Mouse (Mus musculus) left cerebral cortex, postnatal 4 days (tissue): ENCODE data around the gene Diras2. TPM values are rescaled to one million over a fixed set of nuclear protein-coding genes. Genes with fewer than 3 reads are reported as not detected.

Source experiments
- DNase-seq: peaks from one replicate; pipeline ENCODE4 v3.0.0-alpha.2; 2022
- intact Hi-C: fragments of 180-260 bp; cut with DNase I; formaldehyde crosslinking; loops from one replicate; pipeline ENCODE4 v1.15.1; 2025
- total RNA-seq, 2 experiments: library from RNA; stranded (reverse); gene quantifications; 2 replicates each; pipeline ENCODE4 v1.2.3; 2021

Gene Diras2
- total RNA-seq, 2 experiments from 2014 or later: 77.9 to 80.1 TPM

DNA sequence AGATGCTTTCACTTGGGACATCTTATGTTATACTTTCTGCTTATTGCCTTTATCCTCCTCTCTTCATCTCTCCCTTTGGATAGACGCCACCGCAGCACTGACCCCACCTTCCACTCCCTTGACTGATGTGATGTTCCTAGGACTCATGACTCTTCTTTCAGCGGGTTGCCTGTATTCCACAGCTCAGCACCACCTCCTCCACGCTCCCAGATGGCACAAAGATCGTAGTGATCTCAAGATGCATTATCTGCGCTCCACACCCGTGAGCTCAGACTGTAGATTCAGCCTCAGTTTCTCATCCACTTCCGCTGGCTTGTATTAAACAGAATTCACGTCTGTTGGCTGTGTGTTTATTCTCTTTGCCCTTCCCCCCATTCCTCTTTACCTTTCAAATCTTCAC lies 23.6 kb upstream of the Diras2 start:
- DNase-seq: no peak
- intact Hi-C loops: no loop called here

DNA sequence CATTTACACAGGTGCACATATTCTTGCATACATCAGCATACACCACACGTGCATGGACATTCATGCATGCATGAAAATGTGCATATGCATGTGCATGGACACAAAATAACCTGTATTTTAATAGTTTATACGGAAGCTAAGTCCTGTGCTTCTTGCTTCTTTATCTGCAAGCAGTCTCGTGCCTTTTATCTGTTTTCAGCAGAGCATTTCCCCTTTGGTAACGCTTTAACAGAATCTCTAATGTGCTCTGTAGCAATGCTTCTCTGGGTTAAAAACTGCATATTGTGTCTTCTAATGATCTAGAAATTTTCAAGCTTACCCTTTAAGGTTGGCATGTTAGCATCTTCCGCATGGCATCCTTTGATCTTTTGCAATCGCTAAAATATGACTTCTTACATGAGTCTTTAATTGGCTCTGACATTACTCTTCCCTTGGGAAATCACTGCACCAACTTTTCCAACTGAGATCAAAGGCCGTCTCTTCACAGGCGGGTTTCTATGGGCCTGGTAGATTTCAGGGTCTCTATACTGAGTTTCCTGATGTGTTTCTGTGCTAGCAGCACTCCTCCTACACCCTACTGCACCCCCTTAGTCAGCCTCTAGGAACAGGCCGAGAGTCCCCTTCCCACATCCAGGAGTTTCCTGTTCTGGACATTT lies 21.9 kb upstream of the Diras2 start:
- intact Hi-C loops: no loop called here
- no peak for DNase-seq

DNA sequence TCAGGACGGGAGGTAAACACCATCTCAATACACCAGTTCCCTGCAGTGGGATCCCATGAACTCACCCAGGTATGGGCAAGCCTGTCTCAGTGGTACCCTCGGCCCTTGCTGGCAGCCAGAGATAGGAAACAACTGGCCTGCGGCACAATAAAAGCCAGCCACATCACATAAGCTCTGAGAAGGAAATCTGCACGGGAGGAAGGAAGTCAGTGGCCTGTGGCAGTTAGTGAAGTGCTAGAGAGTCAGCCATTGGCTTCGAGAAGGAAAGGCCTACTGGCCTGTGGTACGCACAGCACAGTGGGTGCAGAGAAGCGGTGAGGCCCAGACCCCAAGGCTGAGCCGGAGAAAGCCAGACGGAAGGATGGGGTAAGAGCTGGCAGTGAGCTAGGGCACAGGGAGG lies 20.2 kb upstream of the Diras2 start:
- intact Hi-C loops: no loop called here
- no peak for DNase-seq

DNA sequence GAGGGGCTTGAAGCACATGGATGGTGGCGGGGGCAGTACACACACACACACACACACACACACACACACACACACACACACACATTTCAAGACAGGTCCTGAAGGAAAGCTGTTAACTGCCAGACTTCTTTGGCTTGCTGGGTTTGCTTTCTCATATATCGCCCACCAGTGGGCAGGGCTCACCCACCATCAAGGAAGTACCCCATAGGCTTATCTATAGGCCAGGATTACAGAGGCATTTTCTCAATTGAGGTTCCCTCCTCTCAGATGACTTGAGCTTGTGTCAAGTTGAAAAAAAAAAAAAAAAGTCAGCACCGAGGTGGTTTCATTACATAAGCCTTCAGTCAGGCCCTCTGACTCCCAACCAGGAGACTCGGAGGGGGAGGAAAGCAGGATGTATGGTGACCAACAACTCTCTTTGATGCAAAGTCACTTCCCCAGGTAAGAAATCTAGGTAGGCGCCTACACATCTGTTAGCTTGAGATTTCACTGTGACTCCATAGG lies 19.7 kb upstream of the Diras2 start:
- no peak for DNase-seq
- intact Hi-C loops: no loop called here

DNA sequence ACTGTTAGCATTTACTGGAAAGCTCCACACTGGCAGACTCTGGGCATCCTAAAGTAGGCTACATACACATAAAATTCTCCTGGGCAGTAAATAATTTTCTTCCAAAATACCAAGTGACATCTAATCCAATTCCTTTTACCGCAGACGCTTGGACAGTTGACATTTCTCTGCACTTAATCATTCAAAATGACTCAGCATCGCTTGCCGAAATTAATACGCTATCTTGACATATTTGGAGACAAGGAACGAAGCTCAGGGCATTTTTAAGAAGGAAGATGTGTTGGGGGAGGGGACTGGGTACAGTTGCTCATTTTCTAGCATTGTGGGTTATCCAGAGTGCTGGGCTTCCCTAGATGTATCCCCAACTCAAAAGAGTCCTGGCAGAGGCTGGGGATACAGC lies 15.2 kb upstream of the Diras2 start:
- DNase-seq: no peak
- intact Hi-C loops: no loop called here

DNA sequence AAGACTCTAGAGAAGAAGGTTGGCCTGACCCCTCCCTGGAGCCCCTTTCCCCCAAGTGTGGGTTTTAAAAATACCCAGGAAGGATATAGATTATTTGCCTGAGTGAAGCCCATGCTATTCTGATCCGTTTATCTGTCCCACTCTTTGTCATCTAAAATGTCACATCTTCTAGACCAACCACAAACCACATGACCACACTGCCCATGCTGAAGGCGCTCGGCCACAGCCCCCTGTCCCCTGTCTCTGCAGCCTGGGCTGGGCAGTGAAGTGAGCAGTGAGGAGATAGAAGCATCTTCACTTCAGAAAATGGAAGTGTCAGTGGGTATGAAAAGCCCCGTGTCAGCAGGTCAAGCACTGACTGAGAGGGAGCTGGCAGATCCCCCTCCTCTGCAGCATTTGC lies 11.6 kb upstream of the Diras2 start:
- intact Hi-C loops: no loop called here
- no peak for DNase-seq

DNA sequence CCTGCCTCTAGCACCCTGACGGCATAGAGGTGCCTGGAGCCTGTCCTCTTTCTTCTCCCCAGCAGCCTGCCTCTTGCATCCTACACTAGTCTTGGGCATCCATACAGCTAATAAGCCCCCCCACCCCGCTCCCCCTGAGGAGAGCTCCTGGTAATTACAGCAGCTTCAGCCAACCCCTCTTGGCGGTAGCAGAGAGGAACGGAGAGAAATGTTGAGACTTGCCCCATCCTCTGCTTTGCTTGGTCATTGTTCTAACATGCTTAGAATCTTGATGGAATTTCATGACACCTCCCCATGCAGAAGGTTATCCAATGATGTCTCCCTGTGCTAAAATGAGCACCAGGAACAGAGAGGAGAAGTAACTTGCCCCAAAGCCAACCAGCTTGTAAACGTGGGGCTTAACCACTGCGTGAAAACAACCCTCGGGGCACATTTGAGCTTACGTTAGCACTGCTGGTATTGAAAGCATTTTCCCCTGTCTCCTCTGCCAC lies 11.0 kb upstream of the Diras2 start:
- intact Hi-C loops: no loop called here
- no peak for DNase-seq

DNA sequence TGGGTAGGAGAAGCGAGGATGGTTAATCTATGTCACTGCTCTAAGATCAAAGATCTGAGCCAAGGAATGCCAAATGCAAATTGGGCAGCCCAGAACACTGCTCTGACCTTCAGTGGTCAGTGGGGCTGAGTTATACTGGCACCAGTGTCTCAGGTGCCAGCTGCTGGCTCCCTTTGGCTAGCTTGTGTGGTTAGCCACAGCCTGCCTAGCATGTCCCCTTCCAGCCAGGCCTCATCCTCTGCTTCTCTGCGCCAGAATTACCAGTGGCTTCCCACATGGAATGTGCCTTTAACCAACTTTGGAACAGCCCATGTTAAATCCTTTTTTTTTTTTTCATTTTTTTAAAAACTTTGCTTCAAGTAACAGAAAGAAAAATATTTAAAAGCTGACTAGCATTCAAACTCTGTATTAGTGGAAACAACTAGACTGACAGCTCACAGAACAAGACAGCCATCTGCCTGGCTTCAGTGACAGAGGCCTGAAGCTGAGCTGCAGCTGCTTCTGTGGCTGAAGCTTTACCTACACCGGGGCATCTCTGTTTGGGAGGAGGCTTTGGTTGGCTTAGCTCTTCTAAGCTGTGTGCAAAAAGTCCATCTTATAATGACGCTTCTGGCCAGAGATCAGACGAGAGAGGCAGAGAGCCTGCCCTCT lies 10.4 kb upstream of the Diras2 start:
- DNase-seq: no peak
- intact Hi-C loops: no loop called here

DNA sequence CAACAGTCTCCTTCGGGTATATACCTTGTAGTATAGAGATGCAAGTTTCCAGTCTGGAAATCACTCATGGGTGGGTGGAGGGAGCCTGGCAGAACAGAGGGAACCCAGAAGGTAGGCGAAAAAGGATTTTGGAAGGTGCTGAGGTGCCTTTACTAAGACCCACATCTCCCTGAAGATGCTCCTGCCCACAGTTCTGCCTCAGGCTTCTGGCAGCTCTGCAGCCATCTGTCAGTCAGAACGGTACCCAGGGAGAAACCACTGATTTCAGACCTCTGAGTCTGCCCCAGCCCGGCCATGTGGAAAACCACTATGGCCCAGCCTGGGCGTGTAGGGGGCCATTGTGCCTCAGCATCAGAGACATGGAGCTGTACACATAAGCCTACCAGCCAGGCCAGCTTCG lies 8.4 kb upstream of the Diras2 start:
- DNase-seq: no peak
- intact Hi-C loops: loop anchor here (5.0 to 10.0 kb wide), 3 partner anchors 88 to 705 kb away; no protein-coding TSS in a partner anchor

DNA sequence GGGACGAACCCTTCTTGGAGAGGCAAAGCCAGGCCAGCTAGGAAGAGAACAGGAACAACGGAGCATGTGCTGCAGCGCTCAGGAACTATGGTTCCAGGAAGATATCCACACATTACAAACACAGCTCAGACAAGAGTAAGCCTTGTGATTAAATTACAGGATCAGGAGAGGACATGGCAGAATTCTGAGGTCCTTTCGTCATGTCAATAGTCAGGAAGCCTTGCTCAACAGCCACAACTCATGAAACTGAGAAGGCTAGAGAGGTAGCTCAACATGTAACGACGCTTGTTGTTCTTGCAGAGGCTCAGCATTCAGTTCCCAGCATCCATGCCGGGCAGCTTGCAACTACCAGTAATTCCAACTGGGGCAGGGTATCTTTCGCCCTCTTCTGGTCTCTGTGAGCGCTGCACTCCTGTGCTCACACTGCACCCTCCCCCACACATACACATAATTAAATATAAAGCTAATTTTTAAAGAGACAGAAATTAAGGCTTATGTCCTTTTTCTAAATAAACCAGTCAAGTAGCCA lies 7.6 kb upstream of the Diras2 start:
- intact Hi-C loops: loop anchor here (5.0 to 10.0 kb wide), 3 partner anchors 89 to 704 kb away; no protein-coding TSS in a partner anchor
- no peak for DNase-seq

DNA sequence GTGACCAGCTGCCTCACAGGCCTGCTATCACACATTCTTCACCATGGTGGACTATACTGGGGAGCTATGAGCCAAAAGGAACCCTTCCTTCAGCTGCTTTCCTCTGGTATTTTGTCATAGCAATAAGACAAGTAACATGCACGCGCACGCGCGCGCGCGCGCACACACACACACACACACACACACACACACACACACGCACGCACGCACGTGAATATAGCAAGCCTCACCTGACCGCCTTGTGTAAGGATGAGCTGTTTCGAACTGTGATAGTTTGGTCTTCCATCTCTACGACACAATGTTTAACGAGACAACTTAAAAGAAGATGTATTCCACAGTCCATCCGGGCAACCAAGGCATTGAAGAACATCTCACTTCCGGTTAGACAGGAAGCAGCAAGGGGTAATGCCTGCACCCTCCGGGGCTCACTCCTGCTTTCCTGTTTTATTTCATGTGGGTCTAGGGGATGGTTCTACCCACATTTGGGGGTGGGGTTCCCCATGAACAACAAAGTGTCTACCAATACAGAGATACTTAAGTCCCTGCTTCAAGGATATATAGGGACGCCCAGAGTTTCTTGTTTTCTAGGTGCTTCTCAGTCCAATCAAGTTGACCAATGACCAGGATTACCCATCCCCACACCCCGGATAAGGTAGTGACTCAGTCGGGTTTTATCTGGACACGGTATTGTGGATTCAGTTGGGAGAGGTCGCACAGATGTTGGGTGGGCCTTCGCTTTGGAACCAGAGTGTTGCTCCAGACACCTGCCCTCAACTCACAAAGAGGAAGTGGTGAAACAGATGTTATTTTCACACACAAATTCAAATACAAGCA lies 6.9 kb upstream of the Diras2 start:
- intact Hi-C loops: loop anchor here (5.0 to 10.0 kb wide), 3 partner anchors 89 to 703 kb away; no protein-coding TSS in a partner anchor
- no peak for DNase-seq

DNA sequence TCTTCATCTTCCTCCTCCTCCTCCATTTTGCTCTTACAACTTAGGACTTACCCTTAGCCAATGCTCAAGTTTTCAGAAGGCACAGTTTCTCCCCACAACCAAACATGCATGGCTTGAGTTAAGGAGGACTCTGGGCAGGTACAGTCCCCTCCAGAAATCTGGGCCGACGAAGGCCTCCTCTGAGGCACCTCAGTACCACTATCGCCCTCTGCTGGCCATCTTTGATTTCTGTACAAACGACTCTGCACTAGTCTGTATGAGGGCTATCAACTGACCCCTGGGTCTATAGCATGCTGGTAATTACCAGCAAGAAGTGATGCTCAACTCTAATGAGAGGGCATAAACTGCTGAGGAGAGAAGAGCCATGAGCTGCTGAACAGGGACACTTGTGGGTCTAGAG lies 4.5 kb upstream of the Diras2 start:
- intact Hi-C loops: loop anchor here (5.0 to 10.0 kb wide), 3 partner anchors 92 to 701 kb away; no protein-coding TSS in a partner anchor
- peak; percentile 84 for DNase-seq

DNA sequence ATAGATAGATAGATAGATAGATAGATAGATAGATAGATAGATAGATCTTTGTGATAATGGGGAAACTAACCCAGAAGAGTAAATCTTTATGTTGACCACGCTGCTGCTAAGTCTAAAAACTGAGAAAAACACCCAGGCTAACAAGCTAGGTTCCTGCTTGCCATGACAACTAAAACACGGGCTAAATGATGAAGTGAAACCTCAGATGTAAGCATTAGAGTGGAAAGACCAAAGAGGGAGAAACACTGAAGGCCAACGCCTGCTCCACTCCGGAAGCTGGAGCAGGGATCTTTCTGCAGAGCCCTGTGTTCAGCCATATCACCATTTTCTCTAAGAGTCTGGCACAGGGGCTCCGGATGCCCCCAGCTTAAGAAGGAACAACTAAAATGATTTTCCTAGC lies 2.6 kb upstream of the Diras2 start:
- intact Hi-C loops: loop anchor here (10.0 kb wide), 1 partner anchor 699 kb away; no protein-coding TSS in a partner anchor
- no peak for DNase-seq

DNA sequence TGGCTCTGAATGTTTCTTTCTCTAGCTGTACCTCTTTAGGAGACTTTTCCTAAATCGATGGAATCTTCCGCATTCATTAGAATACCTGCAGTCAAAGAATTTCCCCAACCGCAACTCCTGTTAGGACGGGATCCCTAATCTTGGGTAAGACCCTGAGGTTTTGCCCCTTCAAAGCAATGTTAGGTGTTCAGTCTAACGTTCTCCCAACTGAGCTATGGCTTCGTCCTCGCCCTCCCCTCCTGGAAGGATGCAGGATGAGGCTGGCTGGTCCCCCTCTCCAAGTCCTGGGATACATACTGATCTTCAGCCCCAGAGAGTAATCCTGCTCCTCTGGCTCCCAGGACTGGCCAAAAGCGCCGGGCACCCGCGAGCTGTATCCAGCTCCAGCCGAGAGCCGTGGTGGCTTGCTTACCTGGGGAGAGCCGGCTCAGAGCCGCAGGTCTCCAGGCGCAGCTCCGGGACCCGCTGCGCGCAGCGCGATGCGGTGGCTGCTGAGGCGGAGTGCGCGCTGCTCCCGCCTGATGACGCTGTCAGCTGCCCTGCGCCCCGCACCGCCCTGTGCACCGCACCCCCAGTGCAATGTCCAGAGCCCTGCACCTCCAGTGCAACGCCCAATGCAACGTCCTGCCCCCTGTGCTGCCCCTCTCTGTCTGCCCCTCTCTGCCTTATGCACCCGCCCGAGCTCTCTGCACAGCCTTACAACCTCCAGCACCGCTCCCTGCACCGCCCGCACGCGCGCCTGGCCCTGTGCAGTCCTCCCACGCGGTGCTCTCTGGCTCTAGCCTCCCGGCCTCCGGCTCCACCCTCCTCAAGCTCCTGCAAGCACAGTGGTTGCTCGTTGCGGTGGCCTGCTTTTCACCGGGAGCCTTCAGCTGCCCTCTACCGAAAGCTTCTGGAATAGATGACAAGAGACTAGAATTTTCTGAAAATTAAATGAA lies 802 bp downstream of the Diras2 start:
- peak; percentile 89 for DNase-seq
- intact Hi-C loops: loop anchor here (10.0 kb wide), 1 partner anchor 695 kb away; no protein-coding TSS in a partner anchor

DNA sequence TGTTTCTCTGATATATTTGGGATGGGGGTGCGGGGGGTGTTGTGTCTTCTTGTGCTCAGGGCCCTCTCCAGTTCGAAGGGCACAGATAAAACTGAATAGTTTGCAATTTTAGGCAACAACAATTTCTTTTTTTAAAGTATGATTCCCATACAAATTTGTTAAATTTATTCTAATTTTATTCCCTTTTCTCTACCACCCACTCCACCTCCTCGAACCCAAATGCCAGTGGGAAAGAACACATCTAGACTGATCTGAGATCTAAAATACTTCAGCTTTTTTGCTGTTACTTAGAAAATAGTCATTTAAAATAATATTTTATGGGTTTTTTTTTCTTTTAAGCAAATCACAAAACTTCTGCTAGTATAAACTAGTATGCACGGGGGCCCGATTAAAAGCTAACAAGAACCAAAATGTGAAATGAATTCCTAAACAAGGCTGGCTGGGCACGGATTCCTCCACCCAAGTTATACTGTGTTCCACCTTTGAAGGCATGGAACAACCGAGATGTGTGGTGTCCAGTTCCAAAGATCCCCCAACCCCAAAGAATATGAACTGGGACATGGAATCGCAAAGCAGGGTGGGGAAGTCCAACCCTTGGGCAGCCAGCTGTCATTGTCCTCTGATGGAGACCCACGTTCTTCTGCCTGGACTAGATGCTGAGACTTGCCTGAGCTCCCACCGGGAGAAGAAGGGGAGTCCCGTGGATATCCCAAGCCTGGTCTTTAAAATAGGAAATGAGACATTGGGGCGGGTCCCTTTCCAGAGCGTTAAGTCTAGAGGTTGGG lies 1.7 kb downstream of the Diras2 start:
- DNase-seq: peak; percentile 10
- intact Hi-C loops: loop anchor here (10.0 kb wide), 1 partner anchor 155 kb away; no protein-coding TSS in a partner anchor

DNA sequence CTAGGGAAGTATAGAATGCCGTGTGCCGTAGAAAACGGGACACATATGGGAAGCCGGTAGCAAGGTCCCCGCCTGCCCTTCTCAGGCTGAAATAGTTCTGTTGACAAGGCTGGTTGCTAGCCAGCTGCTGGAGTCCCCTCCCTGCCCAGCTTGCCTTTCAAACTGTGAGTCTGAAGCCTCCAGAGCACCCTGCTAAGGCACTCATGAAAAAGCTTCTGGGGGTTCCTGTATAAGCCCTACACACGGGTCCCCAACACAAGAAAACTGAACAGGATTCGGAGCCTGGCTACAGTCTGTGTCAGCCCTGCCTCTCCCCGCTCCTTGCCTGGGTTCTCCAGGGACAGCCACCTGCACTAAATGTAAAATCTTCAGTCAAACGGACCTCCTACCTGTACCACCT lies 2.3 kb downstream of the Diras2 start:
- peak; percentile 49 for DNase-seq
- intact Hi-C loops: loop anchor here (10.0 kb wide), 1 partner anchor 154 kb away; no protein-coding TSS in a partner anchor

DNA sequence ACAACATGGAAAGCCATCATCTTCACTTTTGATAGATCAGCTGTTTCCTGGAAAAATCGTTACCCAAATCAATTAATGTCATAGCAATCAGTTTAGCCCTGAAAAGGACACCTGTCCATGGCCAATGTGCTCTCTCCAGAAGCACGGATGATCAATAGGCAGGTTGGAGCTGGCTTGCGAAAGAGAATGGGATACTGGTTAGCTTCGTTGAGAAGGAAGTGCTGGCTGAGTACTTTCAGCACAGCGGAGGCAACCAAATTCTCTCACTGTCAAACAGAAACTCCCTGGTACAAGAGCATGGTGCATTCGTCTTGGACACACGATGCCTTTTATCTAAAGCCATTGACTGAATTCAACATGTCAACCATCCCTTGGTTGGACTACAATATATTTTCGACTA lies 2.8 kb downstream of the Diras2 start:
- DNase-seq: no peak
- intact Hi-C loops: loop anchor here (10.0 kb wide), 1 partner anchor 153 kb away; no protein-coding TSS in a partner anchor

DNA sequence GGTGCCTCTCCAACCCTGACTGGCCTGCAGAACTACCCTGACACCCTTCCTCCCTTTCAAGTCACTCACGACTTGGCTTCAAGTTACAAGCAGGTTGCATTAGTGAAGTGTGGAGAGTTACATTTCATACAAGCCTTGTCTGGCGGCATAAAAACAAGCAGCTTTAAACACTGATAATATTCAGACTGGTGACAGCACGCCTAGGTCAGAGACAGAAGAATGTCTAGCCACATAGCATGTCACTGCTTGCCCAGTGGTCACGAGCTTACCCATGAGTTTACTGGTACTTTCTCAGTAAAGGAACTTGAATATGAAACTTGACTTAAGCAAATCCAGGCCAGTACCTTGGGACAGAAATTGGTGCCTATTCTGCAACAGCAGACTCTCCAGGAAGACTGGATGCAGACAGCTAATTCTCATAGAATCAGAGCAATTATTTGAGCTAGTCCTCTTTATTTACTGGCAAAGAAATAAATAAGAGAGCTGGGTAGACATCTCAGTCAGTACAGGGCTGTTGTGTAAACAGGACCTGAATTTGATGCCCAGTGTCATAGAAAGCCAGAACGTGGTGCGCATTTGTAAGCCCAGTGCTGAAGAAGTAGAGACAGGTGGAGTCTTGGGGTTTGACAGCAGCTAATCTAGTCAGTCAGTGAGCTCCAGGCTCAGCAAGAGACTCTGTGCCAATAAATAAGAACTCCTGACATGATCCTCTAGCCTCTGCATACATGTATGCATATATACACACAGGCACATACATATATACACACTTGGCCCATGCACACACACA lies 4.6 kb downstream of the Diras2 start:
- DNase-seq: no peak
- intact Hi-C loops: loop anchor here (10.0 kb wide), 1 partner anchor 152 kb away; no protein-coding TSS in a partner anchor
